Mouse (Mus musculus) liver, postnatal 0 days (tissue): Measurements from ENCODE around the gene Smim5. TPM values are rescaled to one million over a fixed set of nuclear protein-coding genes. Genes with fewer than 3 reads are reported as not detected.
A peak's percentile ranks its signal among the peaks of the same experiment; 100 is the strongest.

Source experiments
- ATAC-seq: fragments of 200-750 bp; cut with Nextera tagmentation; 2 replicates; pipeline ENCODE4 v1.8.0; 2017; ENCODE audit warnings: mild to moderate bottlenecking, moderate library complexity
- DNase-seq: peaks from one replicate; pipeline ENCODE4 v3.0.0-alpha.2; 2016
- H3K27ac ChIP-seq: fragments of 300-500 bp; sonication (generic); 2 replicates; pipeline ENCODE4 v1.5.1; 2014; ENCODE audit warnings: antibody characterized with exemption, moderate library complexity, mild to moderate bottlenecking, low read depth
- H3K27me3 ChIP-seq: fragments of 300-500 bp; sonication (generic); 2 replicates; pipeline ENCODE4 v1.6.1; 2014; ENCODE audit warnings: low read length, control low read depth, mixed read lengths; ENCODE audit not compliant: insufficient read depth
- H3K36me3 ChIP-seq: fragments of 300-500 bp; sonication (generic); replicated peaks from 2 replicates; pipeline ENCODE4 v1.6.1; 2014; ENCODE audit warnings: mild to moderate bottlenecking, control low read depth, low read length, moderate library complexity, mixed read lengths; ENCODE audit not compliant: insufficient read depth
- H3K4me1 ChIP-seq: fragments of 300-500 bp; sonication (generic); 2 replicates; pipeline ENCODE4 v1.6.1; 2014; ENCODE audit warnings: antibody characterized with exemption, mild to moderate bottlenecking, control low read depth; ENCODE audit not compliant: insufficient read depth
- H3K4me2 ChIP-seq: fragments of 300-500 bp; sonication (generic); 2 replicates; pipeline ENCODE4 v1.6.1; 2014; ENCODE audit warnings: low read depth, mild to moderate bottlenecking, low read length, moderate library complexity, mixed read lengths
- H3K4me3 ChIP-seq: fragments of 300-500 bp; sonication (generic); 2 replicates; pipeline ENCODE4 v1.5.1; 2014; ENCODE audit warnings: low read depth, low read length
- H3K9ac ChIP-seq: fragments of 300-500 bp; sonication (generic); replicated peaks from 2 replicates; pipeline ENCODE4 v1.6.1; 2014; ENCODE audit warnings: mild to moderate bottlenecking, moderate library complexity
- H3K9me3 ChIP-seq: fragments of 300-500 bp; sonication (generic); 2 replicates; pipeline ENCODE4 v1.6.1; 2016; ENCODE audit warnings: mild to moderate bottlenecking, control low read depth, low read length, mixed read lengths
- CTCF ChIP-seq: sonication (generic); IDR thresholded peaks from 2 replicates; pipeline ENCODE4 v1.5.1; 2016; ENCODE audit warnings: antibody characterized with exemption, low read depth
- EP300 ChIP-seq: IDR thresholded peaks from 2 replicates; pipeline ENCODE4 v1.6.1; 2016; ENCODE audit warnings: antibody characterized with exemption, low read depth, mild to moderate bottlenecking
- WGBS: fragments of 180-500 bp; shearing (Covaris S2); extraction: QIAGEN DNeasy Blood & Tissue Kit; methylation state at CpG from one replicate; pipeline ENCODE4 v1.1.7; 2014; ENCODE audit not compliant: insufficient replicate concordance; 5-methylcytosine and 5-hydroxymethylcytosine counted together
- polyA plus RNA-seq: library from polyadenylated mRNA; unstranded; fragments of >200 nt; fragmentation: Nextera tagmentation; extraction: Ambion mirVana; gene quantifications from 2 replicates; pipeline ENCODE4 v1.2.1, GENCODE M21; 2015

Smim5 gene
- polyA plus RNA-seq, 1 experiment from 2014 or later, result 21.5 TPM

DNA sequence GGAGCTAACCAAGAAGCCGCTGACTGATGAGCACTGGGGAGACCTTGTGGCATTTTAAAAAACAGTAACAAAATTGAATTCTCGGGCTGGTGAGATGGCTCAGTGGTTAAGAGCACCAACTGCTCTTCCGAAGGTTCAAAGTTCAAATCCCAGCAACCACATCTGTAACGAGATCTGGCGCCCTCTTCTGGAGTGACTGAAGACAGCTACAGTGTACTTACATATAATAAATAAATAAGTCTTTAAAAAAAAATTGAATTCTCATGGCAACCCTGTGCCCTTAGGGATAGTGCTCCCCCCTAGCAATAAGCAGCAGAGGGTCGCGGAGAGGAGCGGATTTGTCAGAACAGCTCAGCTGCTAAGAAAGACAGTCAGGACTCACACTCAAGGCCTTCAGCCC, 35.9 kb upstream of the Smim5 start:
- DNase-seq (no peak), ATAC-seq (no peak)
- no peaks in the 10 kb centered on the region for H3K9me3 ChIP-seq
- TF ChIP-seq EP300, result no peak
- peak; percentile 37; the same call in 1 of the 2 replicates for TF ChIP-seq CTCF
- no peak overlapping the region for H3K4me3 ChIP-seq
- H3K27ac ChIP-seq, result no peak overlapping the region
- WGBS, result 73% methylated on average over 8 of the region's 8 CpGs
- H3K27me3 ChIP-seq, result peaks cover 18% of the 10 kb centered on the region
- no peak overlapping the region for H3K4me2 ChIP-seq
- H3K4me1 ChIP-seq, result peaks cover 4% of the 10 kb centered on the region
- H3K36me3 ChIP-seq, result no peaks in the 10 kb centered on the region
- no peak overlapping the region for H3K9ac ChIP-seq

DNA sequence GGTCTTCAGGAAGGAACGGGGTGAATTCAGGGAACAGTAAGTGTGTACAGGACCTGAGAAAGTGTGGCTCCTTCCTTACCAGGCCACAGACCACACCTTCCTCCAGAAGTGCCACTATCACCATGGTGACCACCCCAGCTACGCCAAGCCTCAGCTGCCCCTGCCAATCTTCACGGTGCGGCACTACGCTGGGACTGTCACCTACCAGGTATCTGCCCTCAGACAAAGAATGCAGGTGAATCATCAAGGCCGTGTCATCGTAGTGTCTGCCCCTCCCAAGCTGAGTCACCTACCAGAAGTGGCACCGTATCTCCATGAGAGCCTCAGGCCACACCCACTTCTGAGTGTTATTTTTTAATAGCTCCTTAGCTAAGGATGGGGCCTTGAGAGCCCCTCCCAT, 30.4 kb upstream of the Smim5 start:
- H3K4me3 ChIP-seq, result no peak overlapping the region
- H3K27ac ChIP-seq, result no peak overlapping the region
- no peaks in the 10 kb centered on the region for H3K27me3 ChIP-seq
- H3K36me3 ChIP-seq, result no peaks in the 10 kb centered on the region
- no peaks in the 10 kb centered on the region for H3K9me3 ChIP-seq
- peaks cover 2% of the 10 kb centered on the region; the same call in 1 of the 2 replicates for H3K4me1 ChIP-seq
- WGBS, result 49% methylated on average over 8 of the region's 8 CpGs
- no peak overlapping the region for H3K4me2 ChIP-seq
- no peak for DNase-seq
- TF ChIP-seq CTCF (no peak), EP300 (no peak)
- no peak overlapping the region for H3K9ac ChIP-seq
- ATAC-seq, result no peak

DNA sequence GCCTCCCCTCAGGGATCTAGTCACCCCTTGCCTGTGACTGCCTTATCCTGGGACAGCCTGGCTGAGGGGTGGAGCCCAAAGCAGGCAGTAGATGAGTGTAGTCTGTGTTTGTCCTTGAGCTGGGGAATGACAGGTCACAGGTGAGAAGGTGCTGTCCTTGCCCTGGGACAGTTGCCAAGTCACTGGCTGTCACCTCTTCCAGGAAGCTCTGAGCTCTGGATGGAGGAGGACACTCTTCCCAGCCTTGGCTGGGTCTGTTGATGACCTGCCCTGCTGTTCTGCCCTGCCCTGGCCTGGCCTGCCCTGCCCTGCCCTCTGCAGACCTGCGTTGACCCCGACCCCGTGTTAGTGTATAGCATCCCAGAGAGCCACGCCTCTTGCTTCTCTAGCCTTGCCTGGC, 27.3 kb upstream of the Smim5 start:
- H3K27ac ChIP-seq, result no peak overlapping the region
- H3K36me3 ChIP-seq, result no peaks in the 10 kb centered on the region
- no peak overlapping the region for H3K9ac ChIP-seq
- H3K9me3 ChIP-seq, result no peaks in the 10 kb centered on the region
- DNase-seq (peak; percentile 52), ATAC-seq (peak; percentile 81)
- WGBS, result 52% methylated on average over 4 of the region's 4 CpGs
- H3K4me2 ChIP-seq, result no peak overlapping the region
- H3K4me3 ChIP-seq, result no peak overlapping the region
- TF ChIP-seq CTCF (no peak), EP300 (no peak)
- peaks cover 9% of the 10 kb centered on the region for H3K4me1 ChIP-seq
- no peaks in the 10 kb centered on the region for H3K27me3 ChIP-seq

DNA sequence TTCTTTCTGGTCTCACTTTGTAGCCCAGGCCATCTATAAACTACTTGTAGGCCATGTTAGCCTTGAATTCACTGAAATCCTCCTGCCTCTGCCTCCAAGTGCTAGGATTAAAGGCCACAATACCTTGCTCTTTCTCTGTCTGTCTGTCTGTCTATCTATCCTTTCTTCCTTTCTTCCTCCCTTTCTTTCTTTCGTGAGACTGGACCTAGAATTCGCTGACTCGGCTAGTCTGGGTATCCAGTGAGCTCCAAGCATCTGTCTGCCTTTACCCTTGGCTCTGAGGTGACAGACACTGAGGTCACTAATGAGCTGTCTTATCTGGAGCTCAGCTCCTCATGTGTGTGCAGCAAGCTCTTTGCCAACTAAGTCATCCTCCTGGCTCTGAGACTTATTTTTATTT, 23.8 kb upstream of the Smim5 start:
- no peaks in the 10 kb centered on the region for H3K36me3 ChIP-seq
- H3K4me2 ChIP-seq, result no peak overlapping the region
- H3K27ac ChIP-seq, result no peak overlapping the region
- H3K4me3 ChIP-seq, result no peak overlapping the region
- H3K4me1 ChIP-seq, result peaks cover 11% of the 10 kb centered on the region
- H3K9ac ChIP-seq, result no peak overlapping the region
- no peaks in the 10 kb centered on the region for H3K27me3 ChIP-seq
- WGBS, result 90% methylated on average over 3 of the region's 3 CpGs
- TF ChIP-seq CTCF (no peak), EP300 (no peak)
- DNase-seq, result no peak
- H3K9me3 ChIP-seq, result no peaks in the 10 kb centered on the region
- no peak for ATAC-seq

DNA sequence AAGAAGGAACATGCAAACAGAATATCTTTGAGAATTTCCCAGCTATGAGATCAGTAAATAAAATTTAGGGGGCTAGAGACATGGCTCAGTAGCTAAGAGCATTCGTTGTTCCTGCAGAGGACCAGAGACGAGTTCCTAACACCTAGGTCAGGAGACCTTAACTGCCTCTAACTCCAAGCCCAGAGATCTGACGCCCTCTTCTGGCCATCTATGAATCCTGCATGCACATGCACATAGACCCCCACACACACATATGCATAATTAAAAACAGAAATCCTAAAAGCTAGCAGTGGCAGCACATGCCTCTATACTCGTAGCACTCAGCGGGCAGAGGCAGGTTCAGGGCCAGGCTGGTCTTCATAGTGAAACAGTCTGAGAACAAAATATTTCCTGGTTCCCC, 23.3 kb upstream of the Smim5 start:
- Histone ChIP-seq H3K9ac (no peak overlapping the region), H3K9me3 (no peaks in the 10 kb centered on the region), H3K27ac (no peak overlapping the region), H3K27me3 (no peaks in the 10 kb centered on the region), H3K4me3 (no peak overlapping the region), H3K4me1 (peaks cover 11% of the 10 kb centered on the region), H3K36me3 (no peaks in the 10 kb centered on the region), H3K4me2 (no peak overlapping the region)
- ATAC-seq (no peak), DNase-seq (no peak)
- 84% methylated on average over 5 of the region's 5 CpGs for whole genome bisulfite sequencing
- no peak for TF ChIP-seq EP300
- peak; percentile 39 for TF ChIP-seq CTCF

DNA sequence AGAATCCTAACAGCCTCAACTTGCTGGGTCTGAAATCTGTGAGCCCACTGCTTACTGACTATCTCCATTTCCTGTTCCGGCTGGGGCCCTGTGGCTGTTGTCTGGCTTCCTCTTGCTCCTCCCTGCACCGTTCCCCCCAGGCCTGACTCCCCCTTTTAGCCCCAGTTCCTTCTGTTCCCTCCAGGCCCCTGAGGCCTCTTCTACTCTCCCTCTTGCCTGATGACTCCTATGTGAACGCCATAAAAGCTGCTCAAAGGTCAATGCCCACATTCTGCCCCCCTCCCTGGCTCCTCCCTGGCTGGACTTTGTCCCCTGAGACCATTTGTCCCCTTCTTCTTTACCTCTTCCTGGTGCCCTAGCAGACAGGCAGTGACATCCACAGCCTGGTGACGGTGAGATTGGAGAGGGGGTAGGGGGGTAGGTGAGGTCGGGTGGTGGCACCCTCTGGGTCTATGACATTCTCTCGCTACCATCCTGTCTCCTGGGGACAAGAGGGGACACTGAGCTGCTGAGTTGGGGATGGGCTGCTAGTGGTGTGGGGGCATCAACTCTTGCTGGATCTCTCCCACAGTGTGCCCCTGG, 22.5 kb upstream of the Smim5 start:
- Histone ChIP-seq H3K9ac (no peak overlapping the region), H3K4me3 (no peak overlapping the region), H3K4me2 (peak overlapping the region; percentile 15; the same call in 1 of the 2 replicates), H3K36me3 (no peaks in the 10 kb centered on the region), H3K27me3 (no peaks in the 10 kb centered on the region), H3K9me3 (no peaks in the 10 kb centered on the region), H3K27ac (no peak overlapping the region), H3K4me1 (peaks cover 8% of the 10 kb centered on the region)
- TF ChIP-seq CTCF (no peak), EP300 (no peak)
- ATAC-seq, result peak; percentile 55; the same call in 1 of the 2 replicates
- peak; percentile 49 for DNase-seq
- WGBS, result 28% methylated on average over 6 of the region's 6 CpGs
